Mouse (Mus musculus) effector memory CD4-positive, alpha-beta T cell, adult 7 months (primary cell): ENCODE measurements around the gene Mug1. TPM values are rescaled to one million over a fixed set of nuclear protein-coding genes. Genes with fewer than 3 reads are reported as not detected.

Experiments used
- polyA plus RNA-seq: library from polyadenylated mRNA; unstranded; fragments of 100-300 nt; shearing (Covaris generic); gene quantifications from one replicate; pipeline ENCODE4 v1.2.1, GENCODE M21; 2017

The Mug1 gene
- polyA plus RNA-seq = not detected

DNA sequence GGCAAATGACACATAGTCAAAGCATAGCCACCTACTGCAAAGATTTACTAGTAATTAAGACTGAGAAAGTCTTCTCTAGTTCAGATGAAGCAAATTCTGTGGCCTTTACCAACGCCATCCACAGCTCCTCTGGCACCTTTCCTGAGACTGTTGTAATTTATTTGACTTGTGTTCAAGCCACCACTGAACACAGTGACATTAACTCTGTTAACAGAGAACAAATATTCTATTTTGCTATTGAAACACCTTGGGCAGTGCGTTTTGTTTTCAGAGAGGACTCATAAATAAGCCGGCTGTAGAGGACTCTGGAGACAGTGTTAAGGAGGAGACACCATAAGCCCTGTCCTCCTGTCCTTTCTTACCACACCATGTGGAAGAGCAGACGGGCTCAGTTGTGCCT lies at the start of gene Mug1:
TSS of gene Mug1 (plus strand) at position 271 of the 400 bp plus-strand sequence.

Other genes starting within 250 kb of the Mug1 start
- not detected for gene A2m, start 203.2 kb upstream of the Mug1 start, polyA plus RNA-seq
- gene Gm7298, start 105.6 kb upstream of the Mug1 start, polyA plus RNA-seq = not detected
- gene Mug2, start 168.2 kb downstream of the Mug1 start, polyA plus RNA-seq = not detected